Mouse (Mus musculus) small intestine, adult 2 months (tissue): Measurements from ENCODE around the gene Golga2. TPM values are rescaled to one million over a fixed set of nuclear protein-coding genes. Genes with fewer than 3 reads are reported as not detected.
A peak's percentile ranks its signal among the peaks of the same experiment; 100 is the strongest.

Experiments used
- H3K27ac ChIP-seq: fragments of 200-500 bp; 2 replicates; pipeline ENCODE4 v1.5.1; 2012; ENCODE audit warnings: low read depth, low read length, control low read depth, inconsistent platforms; ENCODE audit not compliant: insufficient read depth
- H3K27me3 ChIP-seq: fragments of 200-500 bp; 2 replicates; pipeline ENCODE4 v1.6.1; 2012; ENCODE audit warnings: mild to moderate bottlenecking, moderate library complexity, low read length, inconsistent platforms; ENCODE audit not compliant: control insufficient read depth, insufficient read depth
- H3K36me3 ChIP-seq: fragments of 200-500 bp; 2 replicates; pipeline ENCODE4 v1.6.1; 2012; ENCODE audit warnings: mild to moderate bottlenecking, low read length, control low read depth, inconsistent platforms; ENCODE audit not compliant: control insufficient read depth, insufficient read depth
- H3K4me1 ChIP-seq: fragments of 200-500 bp; 2 replicates; pipeline ENCODE4 v1.6.1; 2012; ENCODE audit warnings: low read length, inconsistent platforms, mixed read lengths; ENCODE audit not compliant: control insufficient read depth, insufficient read depth, insufficient read length
- H3K4me3 ChIP-seq: fragments of 200-500 bp; 2 replicates; pipeline ENCODE4 v1.5.1; 2012; ENCODE audit warnings: low read depth, mild to moderate bottlenecking, control low read depth, inconsistent platforms, low read length, moderate library complexity
- CTCF ChIP-seq: fragments of 200-500 bp; IDR thresholded peaks from 2 replicates; pipeline ENCODE4 v1.5.1; 2012; ENCODE audit warnings: low read depth, mild to moderate bottlenecking, control low read depth, inconsistent platforms, low read length, moderate library complexity, mixed read lengths; ENCODE audit not compliant: insufficient replicate concordance, insufficient read length; ENCODE audit errors: extremely low read depth
- POLR2A ChIP-seq: fragments of 200-500 bp; IDR thresholded peaks from 2 replicates; pipeline ENCODE4 v1.6.1; 2012; ENCODE audit warnings: low read depth, mild to moderate bottlenecking, control low read depth, inconsistent platforms, low read length, moderate library complexity
- WGBS: fragments of 180-500 bp; shearing (Covaris S2); methylation state at CpG from one replicate; pipeline ENCODE4 v1.1.7; 2018; 5-methylcytosine and 5-hydroxymethylcytosine counted together
- polyA plus RNA-seq: library from polyadenylated mRNA; depleted of rRNA; stranded (reverse); fragments of >200 nt; gene quantifications from 2 replicates; pipeline ENCODE4 v1.2.3, GENCODE M21; 2012

The Golga2 gene
- polyA plus RNA-seq, 1 experiment: 37.4 TPM

DNA sequence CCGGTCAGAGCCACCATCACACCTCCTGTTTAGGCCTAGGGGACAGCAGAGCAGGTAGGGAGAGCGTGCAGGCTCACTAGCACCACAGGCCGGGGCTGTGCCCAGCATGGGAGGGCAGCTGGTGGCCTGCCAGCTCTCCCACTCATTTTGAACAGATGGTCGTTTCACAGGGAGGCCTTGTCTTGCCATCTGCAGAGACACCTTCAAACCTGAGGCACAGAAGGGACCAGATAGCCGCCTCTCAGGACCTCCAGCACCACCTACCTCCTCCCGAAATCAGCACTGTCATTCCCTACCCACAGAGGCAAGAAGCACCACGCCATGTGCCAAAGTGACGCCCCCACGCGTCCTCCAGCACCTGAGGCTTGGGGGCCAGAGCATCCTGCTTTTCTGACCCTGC is 56.9 kb downstream of the Golga2 start:
- H3K27me3 ChIP-seq: no peaks in the 10 kb centered on the region
- TF ChIP-seq POLR2A: no peak
- no peak for TF ChIP-seq CTCF
- 86% methylated on average over 10 of the region's 10 CpGs for WGBS
- no peak overlapping the region for H3K4me3 ChIP-seq
- no peaks in the 10 kb centered on the region for H3K4me1 ChIP-seq
- H3K27ac ChIP-seq: no peak overlapping the region
- H3K36me3 ChIP-seq: peaks cover 3% of the 10 kb centered on the region; the same call in 1 of the 2 replicates

DNA sequence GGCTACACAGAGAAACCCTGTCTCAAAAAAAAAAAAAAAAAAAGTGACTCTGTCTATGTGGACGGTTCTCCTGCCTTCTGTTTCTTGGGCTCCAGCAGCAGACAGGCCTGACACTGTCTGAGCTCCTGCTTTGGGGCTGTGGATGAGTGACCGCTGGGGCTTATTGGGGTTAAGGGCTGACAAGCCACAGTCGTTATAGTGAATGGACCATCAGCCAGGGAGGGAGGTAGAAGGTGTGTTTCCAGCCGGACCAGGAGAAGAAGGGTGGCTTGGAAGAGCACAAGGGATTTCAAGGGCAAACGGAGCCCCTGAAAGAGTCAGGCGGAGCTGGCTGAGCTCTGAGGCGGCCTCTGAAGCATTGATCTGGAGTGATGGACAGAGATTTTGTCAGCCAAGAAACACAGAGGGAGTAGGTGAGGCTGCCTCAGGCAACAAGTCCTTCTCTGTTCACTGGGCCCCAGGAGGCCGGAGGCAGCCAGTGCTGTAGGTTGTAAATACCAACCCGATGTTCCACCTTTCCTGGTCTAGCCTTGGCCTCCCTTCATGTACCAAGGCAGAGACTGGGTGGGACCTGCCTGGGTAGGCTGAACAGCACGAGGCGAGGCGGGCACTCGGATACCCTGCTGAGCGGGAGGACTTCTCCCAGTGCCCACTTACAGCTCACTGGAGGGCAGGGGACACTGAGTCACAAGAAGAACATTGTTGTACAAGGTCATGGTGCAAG is 57.6 kb downstream of the Golga2 start:
- 82% methylated on average over 14 of the region's 14 CpGs for WGBS
- Histone ChIP-seq H3K4me3 (no peak overlapping the region), H3K4me1 (no peaks in the 10 kb centered on the region), H3K36me3 (peaks cover 3% of the 10 kb centered on the region; the same call in 1 of the 2 replicates), H3K27ac (no peak overlapping the region), H3K27me3 (no peaks in the 10 kb centered on the region)
- TF ChIP-seq POLR2A: no peak
- no peak for TF ChIP-seq CTCF

DNA sequence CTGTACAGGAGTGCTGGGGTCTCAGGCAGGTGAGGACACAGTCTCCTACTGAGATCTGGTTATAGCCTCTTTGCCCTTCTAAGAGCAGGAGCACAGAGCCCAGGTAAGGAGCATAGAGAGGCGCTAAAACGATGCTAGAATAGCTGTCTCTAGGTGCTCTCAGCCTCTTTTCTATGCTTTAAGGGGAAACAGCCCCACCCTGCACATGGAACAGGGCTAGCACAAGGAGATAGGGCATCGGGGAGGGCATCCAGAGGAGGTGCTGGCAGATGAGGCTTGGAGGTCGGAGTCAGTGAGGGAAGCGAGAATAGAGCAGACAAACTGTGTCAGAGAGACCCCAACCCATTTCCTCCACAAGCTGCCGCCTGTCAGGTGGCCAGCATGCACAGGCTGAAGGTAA is 59.8 kb downstream of the Golga2 start:
- H3K27me3 ChIP-seq: no peaks in the 10 kb centered on the region
- TF ChIP-seq CTCF (no peak), POLR2A (no peak)
- H3K36me3 ChIP-seq: peaks cover 3% of the 10 kb centered on the region; the same call in 1 of the 2 replicates
- WGBS: 85% methylated on average over 6 of the region's 6 CpGs
- H3K27ac ChIP-seq: no peak overlapping the region
- no peak overlapping the region for H3K4me3 ChIP-seq
- H3K4me1 ChIP-seq: peaks cover 2% of the 10 kb centered on the region; the same call in 1 of the 2 replicates

DNA sequence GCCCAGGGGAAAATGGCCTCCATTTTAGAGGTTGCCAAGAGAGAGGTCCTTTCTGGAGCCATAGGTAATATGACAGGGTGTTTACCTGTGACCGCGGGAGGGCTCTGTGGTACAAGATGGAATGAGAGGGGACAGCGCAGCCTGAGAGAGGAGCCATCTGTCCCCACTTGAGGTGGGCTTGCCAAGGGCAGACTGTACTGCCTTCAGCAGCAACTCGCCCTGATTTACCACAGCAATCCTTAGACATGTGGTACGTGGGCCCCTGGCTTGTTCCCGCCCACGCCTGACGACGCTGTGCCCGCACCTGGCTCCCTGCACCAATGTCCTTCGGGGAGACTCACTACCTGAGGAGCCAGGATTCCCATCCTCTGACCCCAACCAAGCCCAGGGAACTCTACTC is 61.1 kb downstream of the Golga2 start:
- Histone ChIP-seq H3K4me3 (no peak overlapping the region), H3K4me1 (peaks cover 3% of the 10 kb centered on the region; the same call in 1 of the 2 replicates), H3K27ac (no peak overlapping the region), H3K36me3 (peaks cover 3% of the 10 kb centered on the region; the same call in 1 of the 2 replicates), H3K27me3 (no peaks in the 10 kb centered on the region)
- no peak for TF ChIP-seq CTCF
- TF ChIP-seq POLR2A: no peak
- 86% methylated on average over 11 of the region's 11 CpGs for WGBS

DNA sequence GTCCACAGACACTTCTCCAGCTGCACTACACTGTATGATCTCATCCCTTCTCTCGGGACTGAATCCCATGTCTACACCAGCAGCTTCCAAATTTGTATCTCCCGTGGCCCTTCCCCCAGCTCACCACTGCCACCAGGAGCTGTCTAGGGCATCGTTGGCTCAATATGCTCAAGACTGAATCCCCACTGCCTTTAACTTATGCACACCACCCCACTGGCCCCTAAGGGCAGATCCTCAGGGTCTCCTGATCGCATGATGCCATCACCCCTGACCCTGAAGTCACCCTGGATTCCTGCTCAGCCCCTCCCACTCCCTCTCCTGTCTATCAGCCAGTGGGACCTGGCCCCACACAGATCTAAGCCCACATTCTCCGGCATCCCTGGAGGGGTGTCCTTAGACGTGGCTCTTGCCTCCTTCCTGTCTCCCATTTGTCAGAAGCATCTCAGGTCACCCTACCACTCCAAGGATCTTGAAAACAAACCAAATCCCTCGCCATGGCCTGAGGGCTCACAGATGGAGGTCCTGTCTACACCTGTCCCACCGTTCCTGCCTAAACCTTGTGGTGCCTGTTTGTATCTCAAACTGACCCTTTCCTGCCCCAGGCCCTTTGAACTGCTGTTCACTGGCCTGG is 62.6 kb downstream of the Golga2 start:
- Histone ChIP-seq H3K27ac (no peak overlapping the region), H3K36me3 (peaks cover 3% of the 10 kb centered on the region; the same call in 1 of the 2 replicates), H3K4me3 (no peak overlapping the region), H3K27me3 (no peaks in the 10 kb centered on the region), H3K4me1 (peaks cover 7% of the 10 kb centered on the region; the same call in 1 of the 2 replicates)
- WGBS: 76% methylated on average over 8 of the region's 8 CpGs
- TF ChIP-seq CTCF: no peak

DNA sequence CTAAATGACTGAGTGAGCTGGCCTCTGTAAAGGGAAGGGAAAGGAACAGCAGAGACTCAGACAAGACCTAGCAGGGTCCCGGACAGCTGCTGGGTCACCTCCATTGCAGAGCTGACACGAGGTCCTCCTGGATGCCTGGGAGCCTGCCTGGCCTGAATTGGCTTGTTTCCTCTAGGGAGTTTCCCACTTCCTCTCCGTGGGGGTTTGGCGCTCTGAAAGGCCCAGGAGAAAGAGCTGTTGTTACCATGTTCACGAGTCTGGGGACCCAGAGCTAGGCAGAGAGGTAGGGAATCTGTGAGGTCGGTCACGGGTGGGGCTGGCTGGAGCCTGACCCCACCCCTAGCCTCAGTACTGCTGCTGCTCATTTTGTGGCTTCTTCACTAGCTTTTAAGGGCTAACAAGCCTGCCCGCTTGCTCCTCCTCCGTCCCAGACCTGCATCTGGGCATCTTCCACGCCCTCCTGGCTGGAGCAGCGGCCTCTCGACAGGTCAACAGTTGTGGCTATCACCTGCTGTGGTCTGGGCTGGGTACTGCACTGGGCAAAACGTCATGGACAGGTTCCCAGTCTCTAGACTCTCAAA is 63.4 kb downstream of the Golga2 start:
- H3K36me3 ChIP-seq: peaks cover 3% of the 10 kb centered on the region; the same call in 1 of the 2 replicates
- H3K27ac ChIP-seq: no peak overlapping the region
- no peaks in the 10 kb centered on the region for H3K27me3 ChIP-seq
- no peak overlapping the region for H3K4me3 ChIP-seq
- peaks cover 9% of the 10 kb centered on the region; the same call in 1 of the 2 replicates for H3K4me1 ChIP-seq
- WGBS: 58% methylated on average over 13 of the region's 13 CpGs
- TF ChIP-seq POLR2A (no peak), CTCF (no peak)

DNA sequence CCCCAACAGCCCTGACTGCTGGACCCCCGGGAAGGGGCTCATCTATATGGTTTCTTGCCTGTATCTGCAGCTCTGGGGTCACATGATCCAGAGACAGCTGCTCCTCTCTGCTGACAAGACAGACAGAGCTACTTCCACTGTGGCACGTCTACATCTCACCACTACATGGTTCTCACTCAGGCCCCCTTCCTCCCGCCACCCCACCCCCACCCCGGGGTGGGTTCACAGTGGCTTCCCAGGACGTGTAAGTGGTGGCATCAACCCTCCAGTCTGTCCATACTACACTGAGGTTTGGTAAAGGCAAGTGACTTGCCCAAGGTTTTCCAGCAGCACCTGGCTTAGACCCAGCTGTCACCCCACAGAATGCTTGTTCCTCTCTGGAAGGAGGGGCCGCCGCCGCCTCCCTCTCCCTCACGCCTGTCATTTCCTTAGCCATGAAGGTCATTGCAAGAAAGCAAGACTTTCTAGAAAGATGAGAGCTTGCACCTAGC is 64.3 kb downstream of the Golga2 start:
- Histone ChIP-seq H3K4me1 (peaks cover 17% of the 10 kb centered on the region; the same call in 1 of the 2 replicates), H3K27me3 (no peaks in the 10 kb centered on the region), H3K36me3 (peaks cover 3% of the 10 kb centered on the region; the same call in 1 of the 2 replicates), H3K27ac (no peak overlapping the region), H3K4me3 (peak overlapping the region; percentile 83; the same call in 1 of the 2 replicates)
- TF ChIP-seq POLR2A (no peak), CTCF (no peak)
- WGBS: 55% methylated on average over 9 of the region's 9 CpGs
